Mouse (Mus musculus): ENCODE results near the gene Tnp1. TPM values are rescaled to one million over a fixed set of nuclear protein-coding genes. Genes with fewer than 3 reads are reported as not detected.

Tnp1 gene
- not detected in 2 replicates for total RNA-seq (2014; fragmentation: Nextera tagmentation)
- total RNA-seq (2017): not detected in 2 replicates

- no peak for ATAC-seq (replicated peaks; ENCODE audit: poor library complexity, severe bottlenecking)
Measured at GRCm38 (mm10) chr1:73015731-73016130, at the start of gene Tnp1. TSS of gene Tnp1 (minus strand) at chr1:73015909.

GRCm38 (mm10) chr1:73064336-73064735, 48.6 kb upstream of the Tnp1 start:
- no peak for ATAC-seq (replicated peaks; ENCODE audit: poor library complexity, severe bottlenecking)

- ATAC-seq (replicated peaks; ENCODE audit: poor library complexity, severe bottlenecking): no peak
Measured at GRCm38 (mm10) chr1:73061491-73062233, 46.0 kb upstream of the Tnp1 start.

- ATAC-seq (replicated peaks; ENCODE audit: poor library complexity, severe bottlenecking): no peak
Measured at GRCm38 (mm10) chr1:73060271-73060670, 44.6 kb upstream of the Tnp1 start.

GRCm38 (mm10) chr1:73056266-73057001, 40.7 kb upstream of the Tnp1 start:
- ATAC-seq (replicated peaks; ENCODE audit: poor library complexity, severe bottlenecking): no peak

GRCm38 (mm10) chr1:73055820-73056219, 40.1 kb upstream of the Tnp1 start:
- no peak for ATAC-seq (replicated peaks; ENCODE audit: poor library complexity, severe bottlenecking)

GRCm38 (mm10) chr1:73055206-73055605, 39.5 kb upstream of the Tnp1 start:
- ATAC-seq (replicated peaks; ENCODE audit: poor library complexity, severe bottlenecking): no peak

- no peak for ATAC-seq (replicated peaks; ENCODE audit: poor library complexity, severe bottlenecking)
Measured at GRCm38 (mm10) chr1:73053545-73054326, 38.0 kb upstream of the Tnp1 start.

GRCm38 (mm10) chr1:73046896-73047672, 31.4 kb upstream of the Tnp1 start:
- ATAC-seq (replicated peaks; ENCODE audit: poor library complexity, severe bottlenecking): no peak

GRCm38 (mm10) chr1:73045948-73046685, 30.4 kb upstream of the Tnp1 start:
- ATAC-seq (replicated peaks; ENCODE audit: poor library complexity, severe bottlenecking): no peak

GRCm38 (mm10) chr1:73043671-73044070, 28.0 kb upstream of the Tnp1 start:
- no peak for ATAC-seq (replicated peaks; ENCODE audit: poor library complexity, severe bottlenecking)

- no peak for ATAC-seq (replicated peaks; ENCODE audit: poor library complexity, severe bottlenecking)
Measured at GRCm38 (mm10) chr1:73040691-73041425, 25.1 kb upstream of the Tnp1 start.

- no peak for ATAC-seq (replicated peaks; ENCODE audit: poor library complexity, severe bottlenecking)
Measured at GRCm38 (mm10) chr1:73038532-73038931, 22.8 kb upstream of the Tnp1 start.

- ATAC-seq (replicated peaks; ENCODE audit: poor library complexity, severe bottlenecking): no peak
Measured at GRCm38 (mm10) chr1:73036536-73036935, 20.8 kb upstream of the Tnp1 start.

- no peak for ATAC-seq (replicated peaks; ENCODE audit: poor library complexity, severe bottlenecking)
Measured at GRCm38 (mm10) chr1:73035726-73036125, 20.0 kb upstream of the Tnp1 start.

- no peak for ATAC-seq (replicated peaks; ENCODE audit: poor library complexity, severe bottlenecking)
Measured at GRCm38 (mm10) chr1:73032491-73032890, 16.8 kb upstream of the Tnp1 start.

- ATAC-seq (replicated peaks; ENCODE audit: poor library complexity, severe bottlenecking): no peak
Measured at GRCm38 (mm10) chr1:73028741-73029140, 13.0 kb upstream of the Tnp1 start.

GRCm38 (mm10) chr1:73027381-73027780, 11.7 kb upstream of the Tnp1 start:
- ATAC-seq (replicated peaks; ENCODE audit: poor library complexity, severe bottlenecking): no peak

- ATAC-seq (replicated peaks; ENCODE audit: poor library complexity, severe bottlenecking): no peak
Measured at GRCm38 (mm10) chr1:73026786-73027299, 11.1 kb upstream of the Tnp1 start.

Data from granulocyte monocyte progenitor cell, adult 5-6 weeks (primary cell).